Mouse (Mus musculus): ENCODE measurements at regions not wholly inside any gene's neighbourhood (a gene's known extent, or its start where the extent isn't known, plus 50 kb on each side); places are given as distances from the start of the nearest gene placed in this dataset.

GRCm38 (mm10) chr15:40388806-40389205 lies 254.6 kb downstream of the 9330182O14Rik start:
- no peak for DNase-seq (ENCODE audit: low spot score in 2 of 2)

- DNase-seq (ENCODE audit: low spot score in 2 of 2) = no peak
Measured at GRCm38 (mm10) chr15:40435156-40435555, 301.0 kb downstream of the 9330182O14Rik start.

GRCm38 (mm10) chr15:40436688-40437087 lies 302.5 kb downstream of the 9330182O14Rik start:
- DNase-seq (ENCODE audit: low spot score in 2 of 2) = no peak

DNA sequence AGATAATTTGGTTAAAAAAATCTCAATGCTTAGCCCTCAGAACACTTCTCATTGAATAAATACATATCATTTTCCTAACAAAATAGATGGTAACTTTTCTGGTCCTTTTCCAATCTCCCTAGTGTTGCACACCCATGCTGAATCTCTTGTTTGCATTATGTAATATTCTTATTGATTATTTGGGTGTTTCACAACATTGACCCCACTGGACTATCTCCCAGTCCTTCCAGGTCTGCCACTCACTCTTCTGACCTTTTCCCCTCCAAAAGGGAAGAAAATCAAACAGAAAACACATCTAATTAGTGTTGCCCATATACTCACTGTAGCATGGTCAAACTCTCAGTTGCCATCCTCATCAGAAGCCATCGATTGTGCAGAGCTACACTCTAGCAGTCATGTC lies 305.7 kb downstream of the 9330182O14Rik start:
- DNase-seq (ENCODE audit: low spot score in 2 of 2) = no peak

- no peak for DNase-seq (ENCODE audit: low spot score in 2 of 2)
Measured at GRCm38 (mm10) chr15:40448623-40449022, 314.5 kb downstream of the 9330182O14Rik start.

DNA sequence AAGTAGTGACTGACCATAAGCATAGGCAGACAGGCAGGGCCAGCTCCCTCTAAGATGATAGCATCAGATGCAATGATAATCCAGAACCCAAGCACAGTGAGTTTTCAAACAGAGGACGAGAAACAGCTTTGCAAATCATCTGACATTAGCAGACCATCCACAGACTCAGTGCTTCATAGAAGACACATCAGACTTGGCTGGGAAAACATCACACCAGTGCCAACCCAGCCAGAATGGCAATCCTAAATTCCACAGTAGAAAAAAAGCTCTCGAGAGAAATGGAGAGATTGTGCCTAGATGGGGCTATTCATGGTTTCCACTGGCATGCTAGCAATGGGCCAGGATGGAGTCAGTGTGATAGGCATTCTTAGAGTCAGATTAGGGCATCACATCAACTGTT lies 319.1 kb downstream of the 9330182O14Rik start:
- DNase-seq (ENCODE audit: low spot score in 2 of 2) = no peak

GRCm38 (mm10) chr15:40475659-40476355 lies 341.6 kb downstream of the 9330182O14Rik start:
- DNase-seq (ENCODE audit: low spot score in 2 of 2) = peak; percentile 7 to 70

DNA sequence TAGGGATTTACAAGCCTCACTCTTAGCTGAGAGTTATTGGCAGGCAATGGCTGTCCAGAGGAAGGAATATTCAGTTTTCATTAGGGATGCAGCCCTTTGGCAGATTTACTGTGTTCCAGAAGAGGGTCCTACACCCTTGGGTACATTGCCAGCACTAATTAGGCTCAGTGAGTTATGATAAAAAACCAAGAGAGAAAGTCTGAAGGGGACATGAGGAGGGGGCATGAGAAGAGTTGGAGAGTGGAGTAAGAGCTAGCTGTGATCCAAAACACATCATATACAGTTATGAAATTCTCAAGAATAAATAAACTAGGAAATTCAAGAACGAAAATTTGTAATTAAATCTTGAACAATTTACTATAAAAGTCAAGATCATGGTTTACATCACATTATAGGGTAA lies 346.2 kb downstream of the 9330182O14Rik start:
- DNase-seq (ENCODE audit: low spot score in 2 of 2) = no peak

- DNase-seq (ENCODE audit: low spot score in 2 of 2) = no peak
Measured at GRCm38 (mm10) chr15:40481239-40481638, 347.1 kb downstream of the 9330182O14Rik start.

- DNase-seq (ENCODE audit: low spot score in 2 of 2) = no peak
Measured at GRCm38 (mm10) chr15:40485997-40486396, 351.8 kb downstream of the 9330182O14Rik start.

- no peak for DNase-seq (ENCODE audit: low spot score in 2 of 2)
Measured at GRCm38 (mm10) chr15:40501180-40502125, 367.3 kb downstream of the 9330182O14Rik start.

- no peak for DNase-seq (ENCODE audit: low spot score in 2 of 2)
Measured at GRCm38 (mm10) chr15:40510826-40511225, 376.7 kb downstream of the 9330182O14Rik start.

GRCm38 (mm10) chr15:40524350-40524749 lies 390.2 kb downstream of the 9330182O14Rik start:
- no peak for DNase-seq (ENCODE audit: low spot score in 2 of 2)

GRCm38 (mm10) chr15:40533451-40533873 lies 399.3 kb downstream of the 9330182O14Rik start:
- DNase-seq (ENCODE audit: low spot score in 2 of 2) = no peak

DNA sequence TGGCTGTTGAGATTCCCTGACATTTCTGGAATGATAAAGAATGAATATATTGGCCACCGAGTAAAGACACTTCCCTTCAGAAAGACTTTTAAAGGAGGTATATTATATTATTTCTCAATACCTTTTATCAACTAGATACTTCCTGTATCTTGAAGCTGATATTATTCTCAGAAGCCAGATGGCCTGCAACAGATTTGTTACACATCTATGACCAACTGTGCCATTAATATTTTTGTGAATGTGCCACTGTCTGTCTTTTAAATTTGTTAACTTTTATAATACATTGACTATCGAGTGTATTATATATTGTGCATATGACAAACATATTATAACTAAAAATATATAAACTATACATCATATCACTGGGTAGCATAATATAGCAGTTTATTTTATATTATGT lies 427.5 kb downstream of the 9330182O14Rik start:
- DNase-seq (ENCODE audit: low spot score in 2 of 2) = no peak

- DNase-seq (ENCODE audit: low spot score in 2 of 2) = no peak
Measured at GRCm38 (mm10) chr15:40565716-40566115, 431.6 kb downstream of the 9330182O14Rik start.

- DNase-seq (ENCODE audit: low spot score in 2 of 2) = no peak
Measured at GRCm38 (mm10) chr15:40566481-40566880, 432.3 kb downstream of the 9330182O14Rik start.

GRCm38 (mm10) chr15:40568701-40569100 lies 434.5 kb downstream of the 9330182O14Rik start:
- no peak for DNase-seq (ENCODE audit: low spot score in 2 of 2)
